Mouse (Mus musculus) adipose tissue, adult 10 weeks (tissue): ENCODE results near the gene Hebp2. TPM values are rescaled to one million over a fixed set of nuclear protein-coding genes. Genes with fewer than 3 reads are reported as not detected.

Source experiments
- polyA plus RNA-seq: library from polyadenylated mRNA; stranded (reverse); fragments of 350-450 nt; fragmentation: Illumina TruSeq; extraction: RNeasy Lipid Tissue Mini Kit (QIAGEN cat#74804); gene quantifications from one replicate; pipeline ENCODE4 v1.2.3, GENCODE M21; 2014; ENCODE audit warnings: low read depth, low replicate concordance

Hebp2 gene
- polyA plus RNA-seq, result 26.8 TPM

DNA sequence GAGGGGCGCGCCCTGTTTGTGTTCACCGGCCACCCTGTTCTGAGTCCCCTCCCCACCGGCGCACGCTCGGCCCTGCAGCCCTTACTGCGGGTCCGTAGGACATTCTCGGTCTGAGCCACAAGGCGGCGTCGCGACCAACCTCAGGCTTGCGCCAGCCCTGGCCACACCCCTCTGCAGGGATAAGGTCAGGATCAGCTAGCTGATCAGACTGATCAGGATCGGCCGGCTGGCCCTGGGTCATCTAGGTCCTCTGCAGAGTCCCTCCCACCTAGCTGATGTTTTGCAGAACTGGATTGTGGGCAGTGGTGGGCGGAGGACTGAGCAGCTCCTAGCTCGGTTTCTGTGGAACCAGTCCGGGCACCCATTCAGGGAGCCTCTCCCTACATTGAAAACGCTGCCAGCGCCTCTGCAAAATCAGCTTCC is at the start of gene Hebp2:
Gene Hebp2, minus strand, starts transcription at position 264 of the 423 bp plus-strand sequence.

Other genes with a start within 250 kb of the Hebp2 start
- gene Nhsl1, start 227.1 kb downstream of the Hebp2 start, polyA plus RNA-seq, result 35.9 TPM
- gene Arfgef3, start 197.9 kb upstream of the Hebp2 start, polyA plus RNA-seq, result 3.7 TPM
- not detected for gene Gm4922, start 240.7 kb upstream of the Hebp2 start, polyA plus RNA-seq